Mouse (Mus musculus) limb, embryonic 12.5 days (tissue): ENCODE measurements around the gene Arfip1. TPM values are rescaled to one million over a fixed set of nuclear protein-coding genes. Genes with fewer than 3 reads are reported as not detected.

Experiments used
- ATAC-seq: fragments of 200-750 bp; cut with Nextera tagmentation; 2 replicates; pipeline ENCODE4 v1.8.0; 2017; ENCODE audit warnings: low read depth, moderate TSS enrichment; ENCODE audit not compliant: insufficient number of reproducible peaks, insufficient read depth, low FRiP score, low TSS enrichment
- H3K27ac ChIP-seq: fragments of 300-500 bp; sonication (generic); 2 replicates; pipeline ENCODE4 v1.5.1; 2016; ENCODE audit warnings: mild to moderate bottlenecking, moderate library complexity
- H3K27me3 ChIP-seq: fragments of 300-500 bp; sonication (generic); 2 replicates; pipeline ENCODE4 v1.6.1; 2016; ENCODE audit warnings: mild to moderate bottlenecking, moderate library complexity
- H3K36me3 ChIP-seq: fragments of 300-500 bp; sonication (generic); 2 replicates; pipeline ENCODE4 v1.6.1; 2016; ENCODE audit warnings: mild to moderate bottlenecking, moderate library complexity
- H3K4me1 ChIP-seq: fragments of 300-500 bp; sonication (generic); replicated peaks from 2 replicates; pipeline ENCODE4 v1.6.1; 2016
- H3K4me2 ChIP-seq: fragments of 300-500 bp; sonication (generic); 2 replicates; pipeline ENCODE4 v1.6.1; 2016; ENCODE audit warnings: mild to moderate bottlenecking, moderate library complexity
- H3K4me3 ChIP-seq: fragments of 300-500 bp; sonication (generic); replicated peaks from 2 replicates; pipeline ENCODE4 v1.5.1; 2016; ENCODE audit warnings: mild to moderate bottlenecking
- H3K9ac ChIP-seq: fragments of 300-500 bp; sonication (generic); replicated peaks from 2 replicates; pipeline ENCODE4 v1.6.1; 2016; ENCODE audit warnings: mild to moderate bottlenecking, moderate library complexity
- H3K9me3 ChIP-seq: fragments of 300-500 bp; sonication (generic); 2 replicates; pipeline ENCODE4 v1.6.1; 2016; ENCODE audit warnings: mild to moderate bottlenecking, moderate library complexity
- WGBS: fragments of 180-500 bp; shearing (Covaris S2); methylation state at CpG from one replicate; pipeline ENCODE4 v1.1.7; 2016; 5-methylcytosine and 5-hydroxymethylcytosine counted together
- polyA plus RNA-seq: library from polyadenylated mRNA; unstranded; fragments of >200 nt; fragmentation: Nextera tagmentation; extraction: Ambion mirVana; gene quantifications from 2 replicates; pipeline ENCODE4 v1.2.1, GENCODE M21; 2016

The Arfip1 gene
- polyA plus RNA-seq, 1 experiment from 2014 or later = 35.5 TPM

DNA sequence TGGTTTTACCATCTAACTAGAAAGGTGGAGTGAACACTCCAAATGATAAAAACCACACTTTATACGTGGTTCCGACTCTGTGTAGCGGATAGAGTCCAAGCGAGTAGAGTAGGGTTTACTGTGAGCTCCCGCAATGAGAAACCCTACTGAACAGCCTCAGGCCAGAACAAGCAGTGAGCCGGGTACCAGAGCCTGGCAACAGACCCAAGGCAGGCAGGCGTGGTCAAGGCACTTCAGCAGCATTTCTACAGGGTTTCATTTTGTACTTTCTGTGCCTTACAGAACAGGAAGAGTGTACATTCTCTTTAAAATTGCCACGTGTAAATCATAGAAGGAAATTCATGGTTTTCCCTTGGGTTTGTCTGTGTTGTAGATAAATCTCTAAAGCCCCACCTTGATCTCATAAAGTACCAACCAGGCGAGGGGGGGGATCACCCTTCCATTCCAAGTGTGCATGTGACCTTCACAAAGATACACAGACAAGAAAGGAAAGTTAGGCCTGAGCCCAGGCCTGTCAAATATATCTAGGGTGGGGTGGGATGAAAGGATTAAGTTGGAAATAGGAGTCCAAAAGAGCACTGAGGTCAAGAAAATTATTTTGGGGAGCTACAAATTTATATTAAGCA, 19.6 kb upstream of the Arfip1 start:
- Histone ChIP-seq H3K9me3 (peaks cover 6% of the 10 kb centered on the region; the same call in 1 of the 2 replicates), H3K4me2 (no peak overlapping the region), H3K27ac (no peak overlapping the region), H3K27me3 (no peaks in the 10 kb centered on the region), H3K9ac (no peak overlapping the region), H3K4me1 (0 out of 2 replicates have a peak, but pooled peaks cover 4% of the 10 kb centered on the region), H3K36me3 (no peaks in the 10 kb centered on the region), H3K4me3 (no peak overlapping the region)
- ATAC-seq = no peak
- 79% methylated on average over 9 of the region's 9 CpGs for WGBS

DNA sequence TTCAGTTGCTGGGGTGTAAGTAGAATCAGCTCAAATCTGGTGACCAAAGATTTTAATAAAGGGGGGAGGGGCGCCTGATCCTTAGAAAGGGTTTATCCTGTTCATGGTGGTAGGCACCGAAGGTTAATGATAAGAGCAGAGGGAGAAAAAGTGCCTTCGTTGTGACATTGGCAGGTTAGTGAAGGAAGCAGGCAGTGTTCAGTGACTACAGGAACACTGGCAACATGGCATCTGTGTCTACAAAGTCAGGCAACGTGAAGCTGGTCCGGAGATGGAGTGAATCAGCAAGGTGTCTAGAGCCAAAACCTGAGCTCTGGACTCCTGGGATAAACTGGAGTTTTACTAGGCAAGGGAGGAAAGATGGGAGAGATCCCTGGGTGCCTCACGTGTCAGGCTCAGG, 16.3 kb upstream of the Arfip1 start:
- Histone ChIP-seq H3K4me3 (no peak overlapping the region), H3K36me3 (no peaks in the 10 kb centered on the region), H3K4me2 (no peak overlapping the region), H3K27me3 (peaks cover 15% of the 10 kb centered on the region; the same call in 1 of the 2 replicates), H3K9ac (no peak overlapping the region), H3K4me1 (0 out of 2 replicates have a peak, but pooled peaks cover 2% of the 10 kb centered on the region), H3K9me3 (no peaks in the 10 kb centered on the region), H3K27ac (no peak overlapping the region)
- ATAC-seq = no peak
- WGBS = 81% methylated on average over 6 of the region's 6 CpGs

DNA sequence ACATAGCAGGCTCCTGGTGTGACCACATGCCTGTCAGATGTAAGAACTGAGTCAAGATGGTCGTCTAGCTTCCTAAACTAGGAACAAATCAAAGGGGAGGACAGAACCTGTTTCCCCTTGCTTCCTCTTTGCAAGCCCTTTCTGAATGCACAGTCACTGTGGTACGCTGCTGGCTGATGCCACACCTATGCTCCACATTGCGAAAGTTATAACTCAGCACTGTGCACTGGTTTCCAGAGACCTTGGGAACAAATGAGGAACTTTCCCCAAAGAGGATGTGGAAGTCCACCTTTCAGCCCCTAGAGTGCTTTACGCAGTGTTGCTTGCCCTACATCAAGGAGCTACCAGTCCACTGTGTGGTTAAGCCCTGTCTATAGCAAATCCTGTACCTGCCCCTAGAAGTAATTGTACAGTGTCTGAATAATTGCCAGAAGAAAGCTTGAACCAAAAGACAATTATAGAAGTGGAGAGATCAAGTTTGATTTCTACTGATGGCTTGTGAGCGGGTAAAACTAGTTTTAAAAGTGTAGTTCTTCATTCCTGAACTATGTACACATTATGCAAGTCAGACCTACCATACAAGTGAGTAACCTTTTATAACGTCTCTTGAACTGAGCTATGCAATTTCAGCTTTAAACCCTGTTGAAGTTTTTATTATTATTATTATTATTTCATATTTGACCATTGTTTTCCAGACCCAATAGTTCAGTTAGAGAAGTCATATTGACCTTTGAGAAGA, 15.7 kb upstream of the Arfip1 start:
- 84% methylated on average over 6 of the region's 6 CpGs for WGBS
- no peak overlapping the region for H3K9ac ChIP-seq
- no peak for ATAC-seq
- no peaks in the 10 kb centered on the region for H3K9me3 ChIP-seq
- peaks cover 15% of the 10 kb centered on the region; the same call in 1 of the 2 replicates for H3K27me3 ChIP-seq
- H3K4me1 ChIP-seq = no peaks in the 10 kb centered on the region
- no peaks in the 10 kb centered on the region for H3K36me3 ChIP-seq
- no peak overlapping the region for H3K4me2 ChIP-seq
- H3K27ac ChIP-seq = no peak overlapping the region
- H3K4me3 ChIP-seq = no peak overlapping the region

DNA sequence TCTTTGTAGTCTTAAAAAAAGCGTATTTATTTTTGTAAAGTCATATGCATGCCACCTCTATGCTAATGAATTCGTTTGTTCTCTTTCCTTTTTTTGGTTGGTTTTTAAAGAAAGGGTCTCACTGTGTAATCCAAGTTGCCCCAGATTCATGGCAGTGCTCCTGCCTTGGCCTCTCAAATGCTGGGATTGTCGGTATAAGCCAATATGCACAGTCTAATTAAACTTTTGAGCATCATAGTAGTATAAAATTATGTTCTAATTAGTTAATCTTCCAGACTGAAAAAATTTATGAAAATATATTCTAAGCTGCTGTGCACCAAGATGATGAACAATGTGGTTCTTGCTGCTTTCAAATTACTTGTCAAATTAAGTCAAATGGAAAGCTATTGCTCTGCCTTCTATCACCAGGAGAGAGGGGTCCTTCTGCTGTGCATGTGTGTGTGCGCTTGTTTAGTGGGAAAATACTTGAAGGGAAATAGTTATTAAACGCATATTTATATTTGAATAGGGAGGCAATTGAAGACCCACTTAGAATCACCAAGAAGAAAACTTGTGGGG, 13.3 kb upstream of the Arfip1 start:
- H3K36me3 ChIP-seq = no peaks in the 10 kb centered on the region
- no peak overlapping the region for H3K9ac ChIP-seq
- no peaks in the 10 kb centered on the region for H3K9me3 ChIP-seq
- H3K27me3 ChIP-seq = peaks cover 15% of the 10 kb centered on the region; the same call in 1 of the 2 replicates
- ATAC-seq = no peak
- H3K4me2 ChIP-seq = peak overlapping the region; percentile 51
- 43% methylated on average over 5 of the region's 5 CpGs for WGBS
- H3K4me1 ChIP-seq = no peaks in the 10 kb centered on the region
- H3K4me3 ChIP-seq = no peak overlapping the region
- no peak overlapping the region for H3K27ac ChIP-seq

DNA sequence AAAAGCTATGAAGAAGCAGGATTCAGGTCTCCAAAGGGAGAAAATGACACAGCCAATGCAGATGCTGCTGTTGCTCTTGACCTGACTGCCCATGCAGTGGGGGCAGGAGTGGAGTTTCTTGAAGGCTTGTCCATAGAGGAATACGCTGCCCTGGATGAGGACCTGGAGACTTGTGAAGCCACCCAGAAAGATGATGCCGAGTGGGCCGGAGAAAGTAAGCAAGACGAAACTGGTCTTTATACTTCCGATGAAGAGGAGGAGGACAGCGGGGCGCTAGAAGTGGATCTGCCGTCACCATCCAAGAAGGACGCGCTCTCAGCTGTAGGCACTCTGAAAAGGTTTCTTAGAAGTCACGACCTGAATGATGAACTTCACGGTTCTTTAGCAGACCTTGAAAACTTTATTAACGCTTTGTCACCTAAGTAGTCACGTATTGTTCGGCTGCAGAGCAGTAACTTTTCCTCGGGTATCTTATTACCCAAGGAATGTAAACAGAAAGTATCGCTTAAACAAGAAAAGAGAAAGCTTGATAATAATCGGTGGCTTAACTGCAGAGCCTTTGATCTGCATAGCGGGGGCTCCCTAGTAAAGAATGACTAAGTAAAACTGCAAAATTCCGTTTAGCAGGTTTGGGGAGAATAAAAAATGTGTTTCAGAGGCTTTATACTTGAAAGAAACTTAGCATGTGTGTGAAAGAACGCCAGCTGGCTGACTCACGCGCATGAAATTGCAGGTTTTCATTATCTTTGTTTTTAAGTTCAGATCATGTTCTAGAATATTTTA, 12.7 kb upstream of the Arfip1 start:
- Histone ChIP-seq H3K36me3 (no peaks in the 10 kb centered on the region), H3K4me2 (peak overlapping the region; percentile 51), H3K4me1 (no peaks in the 10 kb centered on the region), H3K27me3 (peaks cover 15% of the 10 kb centered on the region; the same call in 1 of the 2 replicates), H3K27ac (no peak overlapping the region), H3K9me3 (no peaks in the 10 kb centered on the region), H3K4me3 (peak overlapping the region; percentile 25), H3K9ac (no peak overlapping the region)
- 6% methylated on average over 23 of the region's 23 CpGs for WGBS
- ATAC-seq = no peak

DNA sequence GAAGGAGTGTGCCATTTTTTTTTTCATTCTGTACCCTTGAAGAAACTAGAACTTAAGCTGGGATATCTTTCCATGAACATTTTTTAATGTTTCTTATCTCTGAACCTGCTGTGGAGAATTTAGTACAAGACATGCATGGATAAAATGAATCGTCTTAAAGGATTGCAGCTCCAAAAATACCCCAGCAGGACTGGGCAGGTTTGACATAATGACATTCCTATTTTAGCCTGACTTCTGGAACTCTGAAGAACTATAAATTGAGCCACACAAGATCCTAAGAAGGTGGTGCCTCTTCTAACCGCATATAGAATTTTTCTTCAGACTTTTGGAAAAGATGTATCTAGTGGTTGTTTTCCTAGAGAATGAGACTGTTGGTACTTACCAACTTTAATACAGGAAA, 10.8 kb upstream of the Arfip1 start, which contains the start of gene Tigd4:
Gene Tigd4, plus strand, starts transcription at position 301 of the 400 bp plus-strand sequence.
- no peak within 1 kb of the TSS for H3K4me2 ChIP-seq
- H3K9me3 ChIP-seq = no peaks in the 10 kb centered on the region
- H3K36me3 ChIP-seq = no peaks in the 10 kb centered on the region
- no peak within 1 kb of the TSS for H3K27ac ChIP-seq
- WGBS = 87% methylated on average over 2 of the region's 2 CpGs
- H3K9ac ChIP-seq = no peak within 1 kb of the TSS
- ATAC-seq = no peak
- no peak within 1 kb of the TSS for H3K4me3 ChIP-seq
- peaks cover 15% of the 10 kb centered on the region; the same call in 1 of the 2 replicates for H3K27me3 ChIP-seq
- H3K4me1 ChIP-seq = no peaks in the 10 kb centered on the region

DNA sequence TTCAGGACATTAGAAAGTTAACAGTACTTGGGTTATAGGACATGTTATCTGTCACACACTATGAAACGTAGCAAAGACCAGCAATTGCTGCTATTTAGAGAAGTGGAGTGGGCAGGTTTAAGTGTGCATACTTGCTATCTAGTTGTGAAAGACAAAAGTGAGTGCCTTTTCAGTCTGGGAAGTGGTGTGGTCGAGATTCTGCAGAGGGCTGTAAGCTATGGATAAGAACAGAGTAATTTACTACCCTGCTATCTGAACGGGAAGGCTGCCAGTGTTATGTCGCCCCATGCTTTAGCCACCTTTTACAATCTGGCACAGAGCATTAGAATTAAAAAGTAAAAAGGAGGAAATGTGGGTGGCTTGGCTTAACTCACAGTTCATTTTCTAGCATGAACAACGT, 4.3 kb upstream of the Arfip1 start:
- no peak for ATAC-seq
- H3K4me2 ChIP-seq = no peak overlapping the region
- 43% methylated on average over 5 of the region's 5 CpGs for WGBS
- H3K36me3 ChIP-seq = no peaks in the 10 kb centered on the region
- no peak overlapping the region for H3K9ac ChIP-seq
- peaks cover 5% of the 10 kb centered on the region; the same call in 1 of the 2 replicates for H3K4me1 ChIP-seq
- H3K27ac ChIP-seq = no peak overlapping the region
- no peaks in the 10 kb centered on the region for H3K9me3 ChIP-seq
- no peaks in the 10 kb centered on the region for H3K27me3 ChIP-seq
- H3K4me3 ChIP-seq = no peak overlapping the region

DNA sequence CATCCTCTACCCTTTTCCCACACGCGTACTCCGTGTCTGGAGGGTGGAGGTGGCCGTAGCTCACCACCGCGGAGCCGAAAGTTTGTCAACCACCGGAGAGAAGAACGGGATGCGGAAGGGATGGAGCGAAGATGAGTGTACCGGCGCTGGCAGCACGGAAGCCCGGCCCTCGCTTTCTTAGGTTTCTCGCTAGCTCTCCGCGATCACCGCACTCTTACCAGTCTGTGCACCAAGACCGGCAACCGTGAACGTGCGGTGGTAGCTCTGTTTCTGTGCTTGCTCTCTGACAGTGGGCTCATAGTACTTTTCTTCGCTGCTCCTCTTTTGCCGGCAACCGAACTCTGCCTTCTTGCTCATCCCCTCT, 470 bp upstream of the Arfip1 start:
- WGBS = under 1% methylated on average over 27 of the region's 27 CpGs
- Histone ChIP-seq H3K4me1 (peaks cover 17% of the 10 kb centered on the region), H3K4me3 (peak overlapping the region; percentile 80), H3K36me3 (no peaks in the 10 kb centered on the region), H3K27me3 (no peaks in the 10 kb centered on the region), H3K4me2 (peak overlapping the region; percentile 85), H3K9me3 (no peaks in the 10 kb centered on the region), H3K9ac (peak overlapping the region; percentile 81), H3K27ac (peak overlapping the region; percentile 88)
- no peak; the same call in 1 of the 2 replicates for ATAC-seq

DNA sequence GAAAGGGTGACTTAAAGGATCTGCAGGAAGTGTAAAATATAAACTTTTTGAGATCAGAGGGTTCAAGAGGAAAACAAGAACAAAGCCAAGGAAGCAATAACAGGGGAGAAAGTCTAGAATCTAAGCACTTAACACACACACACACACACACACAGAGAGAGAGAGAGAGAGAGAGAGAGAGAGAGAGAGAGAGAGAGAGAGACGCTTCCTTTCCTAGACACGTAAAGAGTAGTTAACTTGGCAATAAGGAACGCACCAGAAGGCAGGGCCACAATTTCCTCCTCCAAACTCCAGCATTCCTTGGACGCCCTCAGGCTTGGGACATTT, 766 bp downstream of the Arfip1 start:
- 0% methylated on average over 4 of the region's 4 CpGs for WGBS
- no peaks in the 10 kb centered on the region for H3K9me3 ChIP-seq
- H3K9ac ChIP-seq = peak overlapping the region; percentile 81

DNA sequence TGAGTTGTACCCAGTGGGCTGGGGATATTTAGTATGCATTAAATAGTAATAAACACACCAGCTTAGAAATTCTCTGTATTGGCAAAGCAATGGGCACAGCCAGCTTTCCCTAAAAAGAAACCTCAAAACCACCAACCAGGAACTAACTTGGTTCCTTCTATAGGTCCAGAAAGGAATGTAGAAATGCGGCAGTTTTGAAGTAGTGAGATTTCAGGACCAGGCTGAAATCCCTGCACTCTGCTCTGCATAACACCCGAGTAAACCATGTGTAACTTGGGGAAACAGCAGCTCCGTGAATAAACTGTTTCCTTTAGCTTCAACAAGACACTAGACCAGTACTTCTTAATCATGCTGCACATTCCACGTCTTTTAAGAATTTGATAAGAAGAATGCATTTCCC, 1.7 kb downstream of the Arfip1 start:
- Histone ChIP-seq H3K27ac (no peak overlapping the region), H3K4me1 (peaks cover 17% of the 10 kb centered on the region), H3K9ac (no peak overlapping the region), H3K4me2 (peak overlapping the region; percentile 85), H3K36me3 (no peaks in the 10 kb centered on the region), H3K27me3 (no peaks in the 10 kb centered on the region), H3K9me3 (no peaks in the 10 kb centered on the region), H3K4me3 (peak overlapping the region; percentile 80; the same call in 1 of the 2 replicates)
- no peak for ATAC-seq
- WGBS = 69% methylated on average over 4 of the region's 4 CpGs

More for the DNA sequence above, 766 bp downstream of the Arfip1 start:
- Histone ChIP-seq H3K27me3 (no peaks in the 10 kb centered on the region), H3K4me2 (peak overlapping the region; percentile 85), H3K36me3 (no peaks in the 10 kb centered on the region), H3K4me1 (peaks cover 17% of the 10 kb centered on the region), H3K27ac (peak overlapping the region; percentile 88), H3K4me3 (peak overlapping the region; percentile 80)
- no peak for ATAC-seq

DNA sequence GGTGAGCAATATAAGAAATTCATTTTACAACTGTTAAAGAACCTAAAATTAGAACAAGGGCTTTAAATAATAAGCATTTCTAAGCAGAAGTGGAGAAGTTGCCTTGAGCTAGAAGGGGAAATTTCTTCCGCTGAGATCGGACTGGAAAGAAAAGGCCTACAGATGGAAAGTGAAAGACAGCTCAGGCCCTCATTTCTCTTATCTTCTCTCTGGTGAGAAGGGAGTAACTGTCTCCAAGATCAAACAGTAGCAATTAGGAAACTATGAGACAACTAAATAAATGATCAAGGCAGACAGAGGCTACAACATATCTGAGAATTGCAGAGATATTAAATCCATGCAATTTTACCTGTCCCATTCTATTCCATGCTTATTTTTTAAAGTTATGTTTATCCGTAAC, 11.9 kb downstream of the Arfip1 start:
- no peak for ATAC-seq
- Histone ChIP-seq H3K9me3 (no peaks in the 10 kb centered on the region), H3K4me2 (no peak overlapping the region), H3K27ac (no peak overlapping the region), H3K27me3 (no peaks in the 10 kb centered on the region), H3K9ac (no peak overlapping the region), H3K36me3 (no peaks in the 10 kb centered on the region), H3K4me1 (peaks cover 8% of the 10 kb centered on the region; the same call in 1 of the 2 replicates), H3K4me3 (no peak overlapping the region)
- WGBS = 88% methylated on average over 3 of the region's 3 CpGs
